Mouse (Mus musculus): ENCODE data around the gene Tns3.

DNA sequence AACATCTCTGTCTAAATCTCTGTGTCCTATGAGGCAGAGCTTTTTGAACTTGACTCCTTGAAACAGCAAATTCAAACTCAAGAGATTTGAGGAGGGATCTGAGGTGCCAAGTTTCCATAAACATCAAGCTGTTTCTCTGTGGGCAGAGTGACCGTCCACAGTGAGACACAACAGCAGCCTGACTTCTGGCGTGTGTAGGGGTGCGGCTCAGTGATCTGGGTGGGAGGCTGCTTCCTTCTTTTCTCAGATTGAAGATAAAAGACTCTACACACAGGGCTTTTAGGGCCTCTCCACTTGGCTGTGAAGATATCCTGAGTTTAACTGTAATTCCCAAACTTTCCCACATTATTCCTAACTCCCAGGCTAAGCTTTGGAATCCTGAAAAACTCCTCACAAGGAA lies 37.1 kb upstream of the Tns3 start:
- TF ChIP-seq CTCF (IDR thresholded peaks at IDR 0.05; ENCODE audit: low read depth) (no peak), EP300 (IDR thresholded peaks at IDR 0.05; ENCODE audit: low read depth) (no peak)

Measured in liver, postnatal 0 days (tissue).